Mouse (Mus musculus): Measurements from ENCODE around the gene Nmrk2. TPM values are rescaled to one million over a fixed set of nuclear protein-coding genes. Genes with fewer than 3 reads are reported as not detected.

The Nmrk2 gene
- polyA plus RNA-seq, 1 experiment from 2014 or later, result 0.11 TPM

GRCm38 (mm10) chr10:81191342-81191982 is 10.4 kb downstream of the Nmrk2 start:
- H3K9ac ChIP-seq (replicated peaks; ENCODE audit: low read depth, low read length), result no peak overlapping the region; the same call in 1 of the 2 replicates

GRCm38 (mm10) chr10:81190912-81191321 is 10.9 kb downstream of the Nmrk2 start:
- no peak overlapping the region for H3K4me3 ChIP-seq (replicated peaks; ENCODE audit: low read length)
- no peak for ATAC-seq
- H3K27ac ChIP-seq (ENCODE audit: low read length), result no peak overlapping the region
- no peaks in the 10 kb centered on the region for H3K9me3 ChIP-seq (ENCODE audit: control insufficient read depth, low read length)
- H3K9ac ChIP-seq (replicated peaks; ENCODE audit: low read depth, low read length), result no peak overlapping the region
- 85% methylated on average over 6 of the region's 6 CpGs for WGBS
- H3K4me2 ChIP-seq (ENCODE audit: low read length), result no peak overlapping the region
- H3K4me1 ChIP-seq (replicated peaks; ENCODE audit: control insufficient read depth, insufficient read depth, low read length), result peaks cover 12% of the 10 kb centered on the region
- H3K36me3 ChIP-seq (ENCODE audit: control insufficient read depth, insufficient read depth), result 0 out of 2 replicates have a peak, but pooled peaks cover 2% of the 10 kb centered on the region
- peaks cover 22% of the 10 kb centered on the region for H3K27me3 ChIP-seq (replicated peaks; ENCODE audit: control insufficient read depth, insufficient read depth, low read length)

More at GRCm38 (mm10) chr10:81191342-81191982, 10.4 kb downstream of the Nmrk2 start:
- Histone ChIP-seq H3K27me3 (replicated peaks; ENCODE audit: control insufficient read depth, insufficient read depth, low read length) (peaks cover 26% of the 10 kb centered on the region), H3K4me2 (ENCODE audit: low read length) (peak overlapping the region; percentile 78), H3K27ac (ENCODE audit: low read length) (no peak overlapping the region), H3K4me3 (replicated peaks; ENCODE audit: low read length) (no peak overlapping the region), H3K36me3 (ENCODE audit: control insufficient read depth, insufficient read depth) (0 out of 2 replicates have a peak, but pooled peaks cover 2% of the 10 kb centered on the region), H3K4me1 (replicated peaks; ENCODE audit: control insufficient read depth, insufficient read depth, low read length) (peaks cover 12% of the 10 kb centered on the region), H3K9me3 (ENCODE audit: control insufficient read depth, low read length) (no peaks in the 10 kb centered on the region)
- ATAC-seq, result no peak
- 91% methylated on average over 18 of the region's 18 CpGs for WGBS

GRCm38 (mm10) chr10:81190236-81190911 is 11.5 kb downstream of the Nmrk2 start:
- Histone ChIP-seq H3K4me1 (replicated peaks; ENCODE audit: control insufficient read depth, insufficient read depth, low read length) (peaks cover 12% of the 10 kb centered on the region), H3K27me3 (replicated peaks; ENCODE audit: control insufficient read depth, insufficient read depth, low read length) (peaks cover 16% of the 10 kb centered on the region), H3K27ac (ENCODE audit: low read length) (no peak overlapping the region), H3K9me3 (ENCODE audit: control insufficient read depth, low read length) (no peaks in the 10 kb centered on the region), H3K36me3 (ENCODE audit: control insufficient read depth, insufficient read depth) (peaks cover 3% of the 10 kb centered on the region; the same call in 1 of the 2 replicates), H3K4me2 (ENCODE audit: low read length) (no peak overlapping the region), H3K4me3 (replicated peaks; ENCODE audit: low read length) (no peak overlapping the region), H3K9ac (replicated peaks; ENCODE audit: low read depth, low read length) (no peak overlapping the region)
- 69% methylated on average over 31 of the region's 31 CpGs for WGBS
- no peak for ATAC-seq

GRCm38 (mm10) chr10:81189821-81190220 is 12.0 kb downstream of the Nmrk2 start:
- no peak for ATAC-seq
- H3K9ac ChIP-seq (replicated peaks; ENCODE audit: low read depth, low read length), result no peak overlapping the region
- H3K4me1 ChIP-seq (replicated peaks; ENCODE audit: control insufficient read depth, insufficient read depth, low read length), result peaks cover 12% of the 10 kb centered on the region
- no peak overlapping the region for H3K4me3 ChIP-seq (replicated peaks; ENCODE audit: low read length)
- peaks cover 5% of the 10 kb centered on the region; the same call in 1 of the 2 replicates for H3K36me3 ChIP-seq (ENCODE audit: control insufficient read depth, insufficient read depth)
- WGBS, result 82% methylated on average over 26 of the region's 26 CpGs
- H3K27me3 ChIP-seq (replicated peaks; ENCODE audit: control insufficient read depth, insufficient read depth, low read length), result peaks cover 11% of the 10 kb centered on the region
- H3K4me2 ChIP-seq (ENCODE audit: low read length), result no peak overlapping the region
- H3K9me3 ChIP-seq (ENCODE audit: control insufficient read depth, low read length), result no peaks in the 10 kb centered on the region
- no peak overlapping the region for H3K27ac ChIP-seq (ENCODE audit: low read length)

- no peak for ATAC-seq
- no peak overlapping the region for H3K27ac ChIP-seq (ENCODE audit: low read length)
Measured at GRCm38 (mm10) chr10:81187161-81187560, 14.7 kb downstream of the Nmrk2 start.

GRCm38 (mm10) chr10:81184765-81185164 is 17.1 kb downstream of the Nmrk2 start:
- WGBS, result 54% methylated on average over 4 of the region's 4 CpGs
- no peak overlapping the region for H3K4me2 ChIP-seq (ENCODE audit: low read length)
- ATAC-seq, result no peak

More at GRCm38 (mm10) chr10:81187161-81187560, 14.7 kb downstream of the Nmrk2 start:
- peaks cover 18% of the 10 kb centered on the region for H3K4me1 ChIP-seq (replicated peaks; ENCODE audit: control insufficient read depth, insufficient read depth, low read length)
- no peak overlapping the region for H3K4me3 ChIP-seq (replicated peaks; ENCODE audit: low read length)
- H3K4me2 ChIP-seq (ENCODE audit: low read length), result no peak overlapping the region
- no peak overlapping the region for H3K9ac ChIP-seq (replicated peaks; ENCODE audit: low read depth, low read length)
- WGBS, result 92% methylated on average over 7 of the region's 9 CpGs
- no peaks in the 10 kb centered on the region for H3K9me3 ChIP-seq (ENCODE audit: control insufficient read depth, low read length)
- peaks cover 5% of the 10 kb centered on the region; the same call in 1 of the 2 replicates for H3K36me3 ChIP-seq (ENCODE audit: control insufficient read depth, insufficient read depth)
- H3K27me3 ChIP-seq (replicated peaks; ENCODE audit: control insufficient read depth, insufficient read depth, low read length), result no peaks in the 10 kb centered on the region

GRCm38 (mm10) chr10:81183805-81184204 is 18.0 kb downstream of the Nmrk2 start, which contains the start of gene 4930442H23Rik:
Gene 4930442H23Rik (minus strand): TSS chr10:81183849.
- no peaks in the 10 kb centered on the region for H3K9me3 ChIP-seq (ENCODE audit: control insufficient read depth, low read length)
- no peaks in the 10 kb centered on the region for H3K27me3 ChIP-seq (replicated peaks; ENCODE audit: control insufficient read depth, insufficient read depth, low read length)
- peak within 1 kb of the TSS; percentile 74 for H3K27ac ChIP-seq (ENCODE audit: low read length)
- ATAC-seq, result no peak
- H3K4me3 ChIP-seq (replicated peaks; ENCODE audit: low read length), result peak within 1 kb of the TSS; percentile 47
- H3K36me3 ChIP-seq (ENCODE audit: control insufficient read depth, insufficient read depth), result peaks cover 26% of the 10 kb centered on the region
- H3K4me2 ChIP-seq (ENCODE audit: low read length), result peak within 1 kb of the TSS; percentile 59
- peak within 1 kb of the TSS; percentile 51 for H3K9ac ChIP-seq (replicated peaks; ENCODE audit: low read depth, low read length)
- 91% methylated on average over 5 of the region's 5 CpGs for WGBS
- peaks cover 13% of the 10 kb centered on the region for H3K4me1 ChIP-seq (replicated peaks; ENCODE audit: control insufficient read depth, insufficient read depth, low read length)

More at GRCm38 (mm10) chr10:81184765-81185164, 17.1 kb downstream of the Nmrk2 start:
- Histone ChIP-seq H3K27me3 (replicated peaks; ENCODE audit: control insufficient read depth, insufficient read depth, low read length) (no peaks in the 10 kb centered on the region), H3K9me3 (ENCODE audit: control insufficient read depth, low read length) (no peaks in the 10 kb centered on the region), H3K9ac (replicated peaks; ENCODE audit: low read depth, low read length) (no peak overlapping the region), H3K4me1 (replicated peaks; ENCODE audit: control insufficient read depth, insufficient read depth, low read length) (peaks cover 13% of the 10 kb centered on the region), H3K27ac (ENCODE audit: low read length) (no peak overlapping the region), H3K36me3 (ENCODE audit: control insufficient read depth, insufficient read depth) (peaks cover 18% of the 10 kb centered on the region), H3K4me3 (replicated peaks; ENCODE audit: low read length) (no peak overlapping the region)

GRCm38 (mm10) chr10:81182336-81183333 is 19.2 kb downstream of the Nmrk2 start, which contains the start of gene Dapk3:
Gene Dapk3 (plus strand): TSS chr10:81183005.
- peak; percentile 91 for ATAC-seq
- peak within 1 kb of the TSS; percentile 47 for H3K4me3 ChIP-seq (replicated peaks; ENCODE audit: low read length)
- H3K27me3 ChIP-seq (replicated peaks; ENCODE audit: control insufficient read depth, insufficient read depth, low read length), result no peaks in the 10 kb centered on the region
- H3K4me1 ChIP-seq (replicated peaks; ENCODE audit: control insufficient read depth, insufficient read depth, low read length), result peaks cover 21% of the 10 kb centered on the region
- peaks cover 34% of the 10 kb centered on the region for H3K36me3 ChIP-seq (ENCODE audit: control insufficient read depth, insufficient read depth)
- H3K9ac ChIP-seq (replicated peaks; ENCODE audit: low read depth, low read length), result peak within 1 kb of the TSS; percentile 51
- peak within 1 kb of the TSS; percentile 59 for H3K4me2 ChIP-seq (ENCODE audit: low read length)
- peak within 1 kb of the TSS; percentile 74 for H3K27ac ChIP-seq (ENCODE audit: low read length)
- no peaks in the 10 kb centered on the region for H3K9me3 ChIP-seq (ENCODE audit: control insufficient read depth, low read length)
- 3% methylated on average over 53 of the region's 53 CpGs for WGBS

All from forebrain, embryonic 16.5 days (tissue).